Mouse (Mus musculus) liver, embryonic 12.5 days (tissue): ENCODE results near the gene Fkbp1b. TPM values are rescaled to one million over a fixed set of nuclear protein-coding genes. Genes with fewer than 3 reads are reported as not detected.
A peak's percentile ranks its signal among the peaks of the same experiment; 100 is the strongest.

ENCODE experiments used
- ATAC-seq: fragments of 200-750 bp; cut with Nextera tagmentation; 2 replicates; pipeline ENCODE4 v1.8.0; 2017; ENCODE audit warnings: moderate number of reproducible peaks, mild to moderate bottlenecking, moderate library complexity
- H3K27ac ChIP-seq: fragments of 300-500 bp; sonication (generic); 2 replicates; pipeline ENCODE4 v1.5.1; 2016; ENCODE audit warnings: mild to moderate bottlenecking
- H3K27me3 ChIP-seq: fragments of 300-500 bp; sonication (generic); replicated peaks from 2 replicates; pipeline ENCODE4 v1.6.1; 2016; ENCODE audit warnings: mild to moderate bottlenecking, moderate library complexity
- H3K36me3 ChIP-seq: fragments of 300-500 bp; sonication (generic); 2 replicates; pipeline ENCODE4 v1.6.1; 2016; ENCODE audit warnings: mild to moderate bottlenecking, moderate library complexity
- H3K4me1 ChIP-seq: fragments of 300-500 bp; sonication (generic); 2 replicates; pipeline ENCODE4 v1.6.1; 2016
- H3K4me2 ChIP-seq: fragments of 300-500 bp; sonication (generic); 2 replicates; pipeline ENCODE4 v1.6.1; 2016; ENCODE audit warnings: mild to moderate bottlenecking, moderate library complexity
- H3K4me3 ChIP-seq: fragments of 300-500 bp; sonication (generic); 2 replicates; pipeline ENCODE4 v1.5.1; 2016; ENCODE audit warnings: mild to moderate bottlenecking, moderate library complexity
- H3K9ac ChIP-seq: fragments of 300-500 bp; sonication (generic); 2 replicates; pipeline ENCODE4 v1.6.1; 2016; ENCODE audit warnings: mild to moderate bottlenecking, moderate library complexity
- H3K9me3 ChIP-seq: fragments of 300-500 bp; sonication (generic); replicated peaks from 2 replicates; pipeline ENCODE4 v1.6.1; 2016; ENCODE audit warnings: mild to moderate bottlenecking, moderate library complexity
- WGBS: fragments of 180-500 bp; shearing (Covaris S2); methylation state at CpG from one replicate; pipeline ENCODE4 v1.1.7; 2016; ENCODE audit not compliant: insufficient replicate concordance; 5-methylcytosine and 5-hydroxymethylcytosine counted together
- polyA plus RNA-seq: library from polyadenylated mRNA; unstranded; fragments of >200 nt; fragmentation: Nextera tagmentation; extraction: Ambion mirVana; gene quantifications from 2 replicates; pipeline ENCODE4 v1.2.1, GENCODE M21; 2016

Gene Fkbp1b
- polyA plus RNA-seq, 1 experiment from 2014 or later, result 5.0 TPM

GRCm38 (mm10) chr12:4842890-4843597 is 1.7 kb upstream of the Fkbp1b start, which contains the start of gene Wdcp:
TSS of gene Wdcp (plus strand) at chr12:4843303.
- H3K27ac ChIP-seq, result peak within 1 kb of the TSS; percentile 76
- peak within 1 kb of the TSS; percentile 73 for H3K9ac ChIP-seq
- peak within 1 kb of the TSS; percentile 99 for H3K4me2 ChIP-seq
- peak within 1 kb of the TSS; percentile 78 for H3K4me3 ChIP-seq
- H3K27me3 ChIP-seq, result peaks cover 7% of the 10 kb centered on the region
- under 1% methylated on average over 30 of the region's 30 CpGs for WGBS
- peak; percentile 88 for ATAC-seq
- no peaks in the 10 kb centered on the region for H3K9me3 ChIP-seq
- no peaks in the 10 kb centered on the region; the same call in 1 of the 2 replicates for H3K36me3 ChIP-seq
- H3K4me1 ChIP-seq, result peaks cover 47% of the 10 kb centered on the region

- H3K4me3 ChIP-seq, result peak overlapping the region; percentile 73; the same call in 1 of the 2 replicates
- H3K9ac ChIP-seq, result no peak overlapping the region
- WGBS, result 81% methylated on average over 8 of the region's 8 CpGs
- no peaks in the 10 kb centered on the region for H3K9me3 ChIP-seq
- no peak overlapping the region; the same call in 1 of the 2 replicates for H3K27ac ChIP-seq
- no peaks in the 10 kb centered on the region; the same call in 1 of the 2 replicates for H3K36me3 ChIP-seq
- peaks cover 47% of the 10 kb centered on the region for H3K4me1 ChIP-seq
- no peak for ATAC-seq
- peak overlapping the region; percentile 99 for H3K4me2 ChIP-seq
- H3K27me3 ChIP-seq, result peaks cover 7% of the 10 kb centered on the region
Measured at GRCm38 (mm10) chr12:4842456-4842855, 1.1 kb upstream of the Fkbp1b start.

GRCm38 (mm10) chr12:4840741-4841140 is 650 bp downstream of the Fkbp1b start:
- Histone ChIP-seq H3K9me3 (no peaks in the 10 kb centered on the region), H3K9ac (peak overlapping the region; percentile 76), H3K27ac (no peak overlapping the region), H3K36me3 (no peaks in the 10 kb centered on the region), H3K4me2 (peak overlapping the region; percentile 99), H3K4me3 (peak overlapping the region; percentile 73), H3K27me3 (peaks cover 7% of the 10 kb centered on the region), H3K4me1 (peaks cover 47% of the 10 kb centered on the region)
- no peak for ATAC-seq
- WGBS, result 2% methylated on average over 11 of the region's 11 CpGs

- Histone ChIP-seq H3K27me3 (peaks cover 7% of the 10 kb centered on the region), H3K4me3 (no peak overlapping the region), H3K9me3 (no peaks in the 10 kb centered on the region), H3K9ac (peak overlapping the region; percentile 76; the same call in 1 of the 2 replicates), H3K4me1 (peaks cover 47% of the 10 kb centered on the region), H3K27ac (no peak overlapping the region), H3K36me3 (no peaks in the 10 kb centered on the region), H3K4me2 (peak overlapping the region; percentile 99)
- WGBS, result 21% methylated on average over 6 of the region's 6 CpGs
- ATAC-seq, result no peak
Measured at GRCm38 (mm10) chr12:4840010-4840409, 1.4 kb downstream of the Fkbp1b start.

GRCm38 (mm10) chr12:4836959-4837358 is 4.4 kb downstream of the Fkbp1b start:
- H3K27ac ChIP-seq, result no peak overlapping the region
- H3K27me3 ChIP-seq, result no peaks in the 10 kb centered on the region; the same call in 1 of the 2 replicates
- no peak for ATAC-seq
- H3K36me3 ChIP-seq, result peaks cover 14% of the 10 kb centered on the region
- no peaks in the 10 kb centered on the region for H3K9me3 ChIP-seq
- WGBS, result 54% methylated on average over 4 of the region's 4 CpGs
- no peak overlapping the region for H3K4me2 ChIP-seq
- H3K4me3 ChIP-seq, result no peak overlapping the region
- H3K4me1 ChIP-seq, result peaks cover 24% of the 10 kb centered on the region
- H3K9ac ChIP-seq, result no peak overlapping the region

GRCm38 (mm10) chr12:4827256-4827655 is 14.1 kb downstream of the Fkbp1b start:
- WGBS, result 79% methylated on average over 3 of the region's 3 CpGs
- H3K9ac ChIP-seq, result no peak overlapping the region
- no peaks in the 10 kb centered on the region for H3K9me3 ChIP-seq
- H3K4me1 ChIP-seq, result no peaks in the 10 kb centered on the region
- no peak overlapping the region for H3K4me2 ChIP-seq
- H3K36me3 ChIP-seq, result peaks cover 81% of the 10 kb centered on the region
- H3K27me3 ChIP-seq, result no peaks in the 10 kb centered on the region
- H3K4me3 ChIP-seq, result no peak overlapping the region
- ATAC-seq, result no peak
- H3K27ac ChIP-seq, result no peak overlapping the region

- under 1% methylated on average over 49 of the region's 49 CpGs for WGBS
- Histone ChIP-seq H3K36me3 (peaks cover 31% of the 10 kb centered on the region), H3K9ac (peak within 1 kb of the TSS; percentile 79), H3K27me3 (no peaks in the 10 kb centered on the region), H3K4me1 (peaks cover 33% of the 10 kb centered on the region), H3K4me3 (peak within 1 kb of the TSS; percentile 84), H3K4me2 (peak within 1 kb of the TSS; percentile 90), H3K9me3 (no peaks in the 10 kb centered on the region), H3K27ac (peak within 1 kb of the TSS; percentile 89)
- ATAC-seq, result peak; percentile 97
Measured at GRCm38 (mm10) chr12:4817361-4818101, 23.9 kb downstream of the Fkbp1b start, which contains the start of gene Sf3b6. TSS of gene Sf3b6 (plus strand) at chr12:4817544.

- peaks cover 24% of the 10 kb centered on the region for H3K36me3 ChIP-seq
- peak overlapping the region; percentile 79 for H3K9ac ChIP-seq
- H3K9me3 ChIP-seq, result no peaks in the 10 kb centered on the region
- H3K27me3 ChIP-seq, result no peaks in the 10 kb centered on the region
- H3K27ac ChIP-seq, result peak overlapping the region; percentile 89
- peak overlapping the region; percentile 90 for H3K4me2 ChIP-seq
- WGBS, result 8% methylated on average over 24 of the region's 24 CpGs
- peaks cover 33% of the 10 kb centered on the region for H3K4me1 ChIP-seq
- peak overlapping the region; percentile 84 for H3K4me3 ChIP-seq
- ATAC-seq, result peak; percentile 57
Measured at GRCm38 (mm10) chr12:4816680-4817360, 24.6 kb downstream of the Fkbp1b start.

GRCm38 (mm10) chr12:4813636-4814035 is 27.8 kb downstream of the Fkbp1b start:
- ATAC-seq, result no peak
- 79% methylated on average over 4 of the region's 4 CpGs for WGBS
- H3K9me3 ChIP-seq, result no peaks in the 10 kb centered on the region
- H3K4me3 ChIP-seq, result no peak overlapping the region
- H3K4me1 ChIP-seq, result peaks cover 20% of the 10 kb centered on the region
- H3K27ac ChIP-seq, result no peak overlapping the region
- no peak overlapping the region for H3K9ac ChIP-seq
- no peaks in the 10 kb centered on the region for H3K27me3 ChIP-seq
- H3K36me3 ChIP-seq, result no peaks in the 10 kb centered on the region
- no peak overlapping the region for H3K4me2 ChIP-seq

GRCm38 (mm10) chr12:4811705-4812104 is 29.7 kb downstream of the Fkbp1b start:
- H3K27ac ChIP-seq, result no peak overlapping the region
- H3K27me3 ChIP-seq, result no peaks in the 10 kb centered on the region
- H3K4me3 ChIP-seq, result no peak overlapping the region
- no peak for ATAC-seq
- 50% methylated on average over 3 of the region's 3 CpGs for WGBS
- H3K4me2 ChIP-seq, result no peak overlapping the region
- no peaks in the 10 kb centered on the region for H3K9me3 ChIP-seq
- no peaks in the 10 kb centered on the region for H3K36me3 ChIP-seq
- peaks cover 9% of the 10 kb centered on the region for H3K4me1 ChIP-seq
- no peak overlapping the region for H3K9ac ChIP-seq

- no peak overlapping the region for H3K4me3 ChIP-seq
- H3K4me2 ChIP-seq, result no peak overlapping the region
- H3K27me3 ChIP-seq, result no peaks in the 10 kb centered on the region
- 63% methylated on average over 4 of the region's 4 CpGs for WGBS
- H3K4me1 ChIP-seq, result peaks cover 3% of the 10 kb centered on the region; the same call in 1 of the 2 replicates
- no peak overlapping the region for H3K9ac ChIP-seq
- no peak overlapping the region for H3K27ac ChIP-seq
- H3K9me3 ChIP-seq, result no peaks in the 10 kb centered on the region
- no peak for ATAC-seq
- no peaks in the 10 kb centered on the region for H3K36me3 ChIP-seq
Measured at GRCm38 (mm10) chr12:4811036-4811435, 30.4 kb downstream of the Fkbp1b start.
